In genomic region chrX:69361055-69361558, GRCm38 (mm10) we compare ENCODE assay signal across 7 mouse cellular contexts. TPM values are rescaled to one million over a fixed set of nuclear protein-coding genes. Genes with fewer than 3 reads are reported as not detected.
A peak's percentile ranks its signal among the peaks of the same experiment; 100 is the strongest.
DNase-seq lines count a peak whose midpoint lies in the region; ATAC-seq and TF ChIP-seq lines count a peak whose summit lies in the region.

No protein-coding gene starts in this region.

- no peak for TF ChIP-seq EP300 in lung, postnatal 0 days (IDR thresholded peaks at IDR 0.05)

- 12% methylated on average over 9 of the region's 10 CpGs for WGBS in lung, postnatal 0 days
- WGBS in forebrain, embryonic 12.5 days: 27% methylated on average over 10 of the region's 10 CpGs
- 18% methylated on average over 10 of the region's 10 CpGs for WGBS in intestine, postnatal 0 days
- WGBS in neural tube, embryonic 15.5 days: 19% methylated on average over 10 of the region's 10 CpGs

- no peak for TF ChIP-seq CTCF in lung, postnatal 0 days (IDR thresholded peaks at IDR 0.05)
- no peak for TF ChIP-seq CTCF in intestine, postnatal 0 days (IDR thresholded peaks at IDR 0.05; ENCODE audit: low read depth)

- H3K4me2 ChIP-seq in lung, postnatal 0 days (replicated peaks; ENCODE audit: low read depth, low read length): peak overlapping the region; percentile 72
- H3K4me2 ChIP-seq in forebrain, embryonic 12.5 days: peak overlapping the region; percentile 60
- peak overlapping the region; percentile 72 for H3K4me2 ChIP-seq in intestine, postnatal 0 days (replicated peaks; ENCODE audit: low read depth)
- peak overlapping the region; percentile 62 for H3K4me2 ChIP-seq in neural tube, embryonic 15.5 days

- H3K4me1 ChIP-seq in lung, postnatal 0 days (ENCODE audit: insufficient read depth, low read depth, low read length): no peaks in the 10 kb centered on the region
- peaks cover 9% of the 10 kb centered on the region; the same call in 1 of the 2 replicates for H3K4me1 ChIP-seq in forebrain, embryonic 12.5 days
- no peaks in the 10 kb centered on the region for H3K4me1 ChIP-seq in intestine, postnatal 0 days (replicated peaks; ENCODE audit: control insufficient read depth, insufficient read depth, low read length)
- peaks cover 5% of the 10 kb centered on the region; the same call in 1 of the 2 replicates for H3K4me1 ChIP-seq in neural tube, embryonic 15.5 days

- no peak overlapping the region for H3K9ac ChIP-seq in lung, postnatal 0 days (replicated peaks; ENCODE audit: low read depth)
- H3K9ac ChIP-seq in forebrain, embryonic 12.5 days: peak overlapping the region; percentile 70
- H3K9ac ChIP-seq in intestine, postnatal 0 days (ENCODE audit: low read depth, low read length): no peak overlapping the region
- H3K9ac ChIP-seq in neural tube, embryonic 15.5 days (replicated peaks): peak overlapping the region; percentile 63

- H3K27ac ChIP-seq in lung, postnatal 0 days (ENCODE audit: low read length): no peak overlapping the region
- H3K27ac ChIP-seq in forebrain, embryonic 12.5 days: no peak overlapping the region
- H3K27ac ChIP-seq in intestine, postnatal 0 days (ENCODE audit: low read depth, low read length): no peak overlapping the region
- H3K27ac ChIP-seq in neural tube, embryonic 15.5 days (replicated peaks): peak overlapping the region; percentile 84; the same call in 1 of the 2 replicates

- H3K36me3 ChIP-seq in lung, postnatal 0 days (ENCODE audit: insufficient read depth, low read length): no peaks in the 10 kb centered on the region
- no peaks in the 10 kb centered on the region for H3K36me3 ChIP-seq in forebrain, embryonic 12.5 days (replicated peaks)
- no peaks in the 10 kb centered on the region for H3K36me3 ChIP-seq in intestine, postnatal 0 days (ENCODE audit: control insufficient read depth, insufficient read depth)
- no peaks in the 10 kb centered on the region for H3K36me3 ChIP-seq in neural tube, embryonic 15.5 days

- DNase-seq in lung, postnatal 0 days (ENCODE audit: low spot score): no peak
- DNase-seq in lung, postnatal 4 days: no peak
- no peak for DNase-seq in layer of hippocampus, adult 9-11 months
- DNase-seq in urinary bladder, postnatal 25 days (ENCODE audit: low spot score): no peak

- H3K27me3 ChIP-seq in lung, postnatal 0 days (replicated peaks; ENCODE audit: insufficient read depth, low read length): no peaks in the 10 kb centered on the region
- no peaks in the 10 kb centered on the region for H3K27me3 ChIP-seq in forebrain, embryonic 12.5 days
- peaks cover 4% of the 10 kb centered on the region; the same call in 1 of the 2 replicates for H3K27me3 ChIP-seq in intestine, postnatal 0 days (replicated peaks; ENCODE audit: control insufficient read depth, insufficient read depth, low read length)
- H3K27me3 ChIP-seq in neural tube, embryonic 15.5 days (replicated peaks): no peaks in the 10 kb centered on the region

- H3K4me3 ChIP-seq in lung, postnatal 0 days (ENCODE audit: low read depth, low read length): peak overlapping the region; percentile 50
- H3K4me3 ChIP-seq in forebrain, embryonic 12.5 days (replicated peaks): peak overlapping the region; percentile 63
- peak overlapping the region; percentile 52 for H3K4me3 ChIP-seq in intestine, postnatal 0 days (ENCODE audit: low read depth, low read length)
- H3K4me3 ChIP-seq in neural tube, embryonic 15.5 days (replicated peaks): peak overlapping the region; percentile 59

- no peaks in the 10 kb centered on the region for H3K9me3 ChIP-seq in lung, postnatal 0 days (ENCODE audit: low read length)
- no peaks in the 10 kb centered on the region for H3K9me3 ChIP-seq in forebrain, embryonic 12.5 days
- no peaks in the 10 kb centered on the region for H3K9me3 ChIP-seq in intestine, postnatal 0 days (ENCODE audit: control insufficient read depth)
- H3K9me3 ChIP-seq in neural tube, embryonic 15.5 days (replicated peaks): no peaks in the 10 kb centered on the region

- ATAC-seq in lung, postnatal 0 days: no peak
- ATAC-seq in forebrain, embryonic 12.5 days (ENCODE audit: low FRiP score): no peak; the same call in 1 of the 2 replicates
- no peak for ATAC-seq in intestine, postnatal 0 days
- no peak for ATAC-seq in neural tube, embryonic 15.5 days (ENCODE audit: low FRiP score)

RNA-seq across cellular contexts. Expression of gene Aff2, which starts 1.0 kb away (rescaled TPM):
- polyA plus RNA-seq in lung, postnatal 0 days (2015; fragmentation: Nextera tagmentation; extraction: Ambion mirVana): 1.9 and 3.0 TPM in 2 replicates
- 17.0 and 17.3 TPM in 2 replicates for polyA plus RNA-seq in forebrain, embryonic 12.5 days (2016; fragmentation: Nextera tagmentation; extraction: Ambion mirVana)
- polyA plus RNA-seq in intestine, postnatal 0 days (2015; fragmentation: Nextera tagmentation; extraction: Ambion mirVana): 3.2 and 3.4 TPM in 2 replicates
- polyA plus RNA-seq in neural tube, embryonic 15.5 days (2015; fragmentation: Nextera tagmentation; extraction: Ambion mirVana): 10.4 and 12.7 TPM in 2 replicates

Comparison
In these comparisons a context has a peak if more than half of its experiments do, and no peak if none do; other contexts are left out.
1. H3K9ac ChIP-seq: peak in forebrain, embryonic 12.5 days (single experiment) and neural tube, embryonic 15.5 days (single experiment); none in lung, postnatal 0 days (single experiment) and intestine, postnatal 0 days (single experiment).
2. Peak in every context shown above with its lines, with median percentiles within 50 percentile points of each other: H3K4me2 ChIP-seq and H3K4me3 ChIP-seq.